ENCODE assay signal across 7 mouse cellular contexts in genomic region chr12:17778320-17778719, GRCm38 (mm10).
DNase-seq lines count a peak whose midpoint lies in the region; ATAC-seq lines count a peak whose summit lies in the region.

No protein-coding gene starts in this region.

- DNase-seq in ovary, postnatal 36 days (ENCODE audit: low spot score): peak; percentile 30
- no peak for DNase-seq in ovary, postnatal 10 days (ENCODE audit: low spot score)
- peak; percentile 37 for DNase-seq in adipocyte (ENCODE audit: low spot score)
- DNase-seq in embryo, embryonic 10 days (ENCODE audit: low spot score): peak; percentile 79
- peak; percentile 61 for DNase-seq in kidney, postnatal 10 days
- peak; percentile 45 for DNase-seq in thymus, postnatal 0 days (ENCODE audit: low spot score)

- ATAC-seq in megakaryocyte-erythroid progenitor cell, adult 5-6 weeks (replicated peaks; ENCODE audit: low FRiP score, low TSS enrichment, poor library complexity, severe bottlenecking): peak; percentile 80
